Mouse (Mus musculus) layer of hippocampus, postnatal 14 days (tissue): ENCODE measurements around the gene Egf. TPM values are rescaled to one million over a fixed set of nuclear protein-coding genes. Genes with fewer than 3 reads are reported as not detected.

ENCODE experiments used
- DNase-seq, 2 experiments: peaks; one replicate each; pipeline ENCODE4 v3.0.0; 2021 to 2022; ENCODE audit warnings: low spot score in 2 of 2, mixed read lengths in 1 of 2
- microRNA-seq, 2 experiments: library from miRNA; unstranded; fragments of <30 nt; microRNA quantifications; one replicate each; pipeline ENCODE4 v1.2.0; 2021
- total RNA-seq, 2 experiments: library from RNA; stranded (reverse); gene quantifications; 2 replicates each; pipeline ENCODE4 v1.2.3; 2021

The Egf gene
- total RNA-seq, 2 experiments from 2014 or later, result 1.5 to 2.4 TPM

- no peak for DNase-seq
These were observed 103.4 kb downstream of the Egf start for GRCm38 (mm10) chr3:129651765-129652164.

GRCm38 (mm10) chr3:129650931-129651330, 104.2 kb downstream of the Egf start:
- DNase-seq, result no peak

DNA sequence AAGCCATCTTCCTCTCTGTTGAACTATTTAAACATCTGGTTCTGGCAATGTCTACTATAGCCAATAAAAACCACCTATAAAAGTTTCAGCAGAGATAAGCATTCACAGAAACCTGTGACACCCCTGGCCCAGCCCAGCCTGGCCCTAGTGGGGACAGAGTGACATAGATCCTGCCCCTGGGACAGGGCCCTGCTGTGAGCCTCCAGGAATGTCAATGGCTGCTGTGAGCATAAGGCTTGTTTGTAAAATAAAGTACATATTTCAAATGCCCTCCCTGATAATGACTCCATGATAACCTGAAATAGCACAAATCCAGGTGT, 104.9 kb downstream of the Egf start:
- no peak for DNase-seq

DNA sequence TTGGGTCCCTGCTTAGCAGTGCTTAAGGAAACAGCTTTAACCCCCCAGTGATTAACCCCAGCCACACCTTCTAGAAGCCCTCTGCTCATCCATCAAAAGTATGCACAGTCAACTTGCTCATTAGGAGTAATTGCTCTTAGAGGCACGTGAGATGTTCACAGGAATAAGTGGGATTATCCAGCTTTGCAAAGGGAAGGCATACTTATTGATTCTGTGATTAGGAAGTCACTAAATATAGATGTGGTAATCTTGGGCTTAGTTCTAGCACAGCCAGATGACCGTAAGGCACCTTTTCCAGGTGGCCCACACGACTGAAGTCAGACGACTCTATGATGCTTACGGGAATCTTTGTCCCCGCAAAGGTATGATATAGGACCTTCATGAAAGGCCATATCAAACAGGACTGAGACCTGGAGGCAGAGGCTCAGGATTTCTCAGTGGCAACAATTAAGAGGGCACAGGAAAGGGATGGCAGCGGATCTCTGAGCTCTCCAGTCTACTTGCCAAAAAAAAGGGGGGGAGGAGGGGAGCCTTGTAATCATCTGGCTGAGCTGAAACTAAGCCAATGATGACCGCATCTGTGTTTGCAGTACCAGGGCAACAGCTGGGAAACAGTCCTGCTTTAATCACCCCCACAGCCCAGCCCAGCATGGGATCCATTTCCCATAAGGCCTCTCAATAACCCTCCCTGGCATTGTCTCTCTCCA, 105.4 kb downstream of the Egf start:
- no peak for DNase-seq

GRCm38 (mm10) chr3:129648598-129648997, 106.5 kb downstream of the Egf start:
- DNase-seq, result no peak

DNA sequence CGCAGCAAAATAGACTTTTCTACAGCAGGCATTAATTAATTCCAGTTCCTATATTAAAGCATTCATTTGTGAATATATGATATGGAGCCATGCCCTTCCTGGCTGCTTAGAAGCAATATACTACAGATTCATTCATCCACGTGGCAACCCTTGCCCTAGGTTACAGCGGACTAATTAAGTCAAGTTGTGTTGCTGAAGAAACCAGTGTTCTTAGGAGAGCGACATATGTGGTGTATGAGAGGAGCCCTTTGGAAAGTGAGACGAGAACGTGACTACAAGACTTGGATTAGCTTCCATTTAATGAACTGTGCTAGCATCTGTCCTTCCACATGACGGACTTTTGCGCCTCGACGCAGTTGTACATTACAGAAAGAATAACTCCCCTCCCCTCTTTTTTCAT, 107.8 kb downstream of the Egf start:
- no peak for DNase-seq

- no peak for DNase-seq
These were observed 108.3 kb downstream of the Egf start for GRCm38 (mm10) chr3:129646781-129647180.

DNA sequence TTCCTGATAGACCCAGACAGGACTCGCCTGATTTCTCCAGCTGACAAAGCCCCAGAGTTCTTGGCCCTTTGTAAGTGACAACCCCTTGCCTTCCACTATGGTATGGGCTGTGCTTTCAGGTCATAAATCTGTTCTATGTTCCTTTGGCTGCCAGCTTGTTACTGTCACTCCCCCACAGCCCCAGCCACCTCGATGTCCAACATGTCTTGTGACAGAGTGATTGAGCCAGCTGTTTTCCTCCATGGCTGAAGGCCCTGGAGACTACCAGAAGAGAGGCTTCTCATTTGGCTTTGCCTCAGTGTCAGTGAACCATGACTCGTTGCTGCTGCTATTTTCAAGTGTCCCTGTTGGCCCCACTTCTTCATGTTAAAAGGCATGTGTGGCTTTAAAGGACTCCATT, 109.7 kb downstream of the Egf start:
- DNase-seq, result no peak

- DNase-seq, result no peak
These were observed 113.5 kb downstream of the Egf start for GRCm38 (mm10) chr3:129641621-129642020.

- DNase-seq, result peak in 1 of 2 experiments; percentile 47
These were observed 114.7 kb downstream of the Egf start for GRCm38 (mm10) chr3:129640211-129641000.

DNA sequence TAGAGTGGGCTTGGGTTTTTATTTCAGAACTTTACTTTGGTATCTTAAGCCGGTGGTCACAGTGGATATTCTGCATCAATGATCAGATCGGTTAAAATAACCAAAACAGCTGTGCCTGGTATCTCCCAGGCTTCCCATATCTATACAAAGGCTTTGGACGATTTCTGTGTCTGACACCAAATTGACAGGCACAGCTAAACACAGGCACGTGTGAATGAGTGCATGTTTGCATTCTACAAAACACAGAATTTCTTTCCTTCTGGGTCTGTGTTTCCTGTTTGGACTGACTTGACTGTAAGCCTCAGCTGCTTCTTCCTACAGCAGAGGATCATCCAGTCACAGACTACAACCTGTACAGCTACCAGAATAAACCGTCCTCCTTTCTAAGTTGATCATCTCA, 115.4 kb downstream of the Egf start:
- no peak for DNase-seq

DNA sequence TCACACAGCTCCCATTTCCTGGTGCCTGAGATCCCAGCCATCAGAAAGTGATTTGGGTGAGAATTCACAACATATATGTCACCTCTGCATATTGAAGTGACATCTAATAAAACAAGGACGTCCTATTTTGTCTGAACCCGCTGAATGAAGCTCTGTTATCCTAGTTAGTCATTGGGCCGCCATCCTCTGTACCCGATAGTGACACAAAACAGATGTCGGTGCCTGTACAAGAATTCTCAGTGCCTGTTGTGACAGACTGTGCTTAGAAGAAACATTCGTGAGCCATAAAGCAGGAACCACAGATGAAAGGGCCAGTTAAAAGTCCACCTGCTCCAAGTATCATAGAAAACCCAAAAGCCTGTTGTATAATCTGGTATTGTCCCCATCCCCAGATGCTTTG, 117.7 kb downstream of the Egf start:
- DNase-seq, result no peak

- DNase-seq, result peak in 1 of 2 experiments; percentile 63
These were observed 120.7 kb downstream of the Egf start for GRCm38 (mm10) chr3:129634260-129634901.

GRCm38 (mm10) chr3:129633518-129633917, 121.6 kb downstream of the Egf start:
- DNase-seq, result no peak

- DNase-seq, result no peak
These were observed 123.3 kb downstream of the Egf start for GRCm38 (mm10) chr3:129631857-129632256.

DNA sequence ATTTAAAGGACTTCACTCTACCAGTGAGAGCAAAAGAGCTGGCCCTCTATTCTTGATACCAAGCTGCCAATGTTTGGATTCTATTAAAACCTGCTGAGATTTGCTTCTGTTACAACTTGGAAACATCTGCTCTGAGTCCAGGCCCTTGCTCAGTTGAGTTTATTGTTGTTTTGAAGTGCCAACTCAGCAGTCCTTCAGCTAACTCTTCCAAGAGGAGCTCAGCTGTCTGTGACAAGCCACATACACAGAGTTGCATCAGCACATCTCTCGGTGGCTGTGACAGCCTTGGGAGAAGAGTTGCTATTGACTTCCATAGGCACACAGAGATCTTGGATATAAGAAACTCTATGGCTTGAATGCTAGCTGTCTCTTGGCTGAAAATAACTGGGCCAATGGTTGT, 124.1 kb downstream of the Egf start:
- DNase-seq, result no peak

Small RNAs within 50 kb of the gene (microRNA-seq; reads per million reads assigned to microRNA genes)
- 0 reads per million in 2 experiments for gene Gm24515

Other genes with a start within 250 kb of the Egf start
- gene Elovl6, start 223.0 kb downstream of the Egf start, total RNA-seq, result 10 to 100 TPM; 52.7 to 54.6 TPM
- gene Lrit3, start 48.7 kb upstream of the Egf start, total RNA-seq, result not detected
- gene Rrh, start 67.3 kb upstream of the Egf start, total RNA-seq, result under 1 TPM; 0.62 to 0.93 TPM
- 10 to 100 TPM; 45.3 to 50.9 TPM for gene Gar1, start 76.1 kb upstream of the Egf start, total RNA-seq
- gene Cfi, start 80.6 kb upstream of the Egf start, total RNA-seq, result not detected
- gene Pla2g12a, start 123.3 kb upstream of the Egf start, total RNA-seq, result 10 to 100 TPM; 21.4 to 23.6 TPM
- 1 to 10 TPM; 7.5 to 7.6 TPM for gene Casp6, start 146.1 kb upstream of the Egf start, total RNA-seq
- gene Mcub, start 214.9 kb upstream of the Egf start, total RNA-seq, result 1 to 10 TPM; 4.7 to 5.9 TPM